Mouse (Mus musculus): ENCODE measurements around the gene B3gnt2. TPM values are rescaled to one million over a fixed set of nuclear protein-coding genes. Genes with fewer than 3 reads are reported as not detected.
A peak's percentile ranks its signal among the peaks of the same experiment; 100 is the strongest.

The B3gnt2 gene
- polyA plus RNA-seq, 1 experiment from 2014 or later, result 2.3 TPM

GRCm38 (mm10) chr11:22839456-22839855, 21.3 kb downstream of the B3gnt2 start:
- H3K27me3 ChIP-seq, result no peaks in the 10 kb centered on the region
- no peak for ATAC-seq (replicated peaks)
- H3K36me3 ChIP-seq, result no peaks in the 10 kb centered on the region
- no peak overlapping the region for H3K4me3 ChIP-seq
- 61% methylated on average over 3 of the region's 3 CpGs for WGBS
- H3K4me1 ChIP-seq, result no peaks in the 10 kb centered on the region
- H3K9ac ChIP-seq (replicated peaks), result no peak overlapping the region
- H3K27ac ChIP-seq (replicated peaks), result no peak overlapping the region
- no peak overlapping the region for H3K4me2 ChIP-seq (replicated peaks)
- no peaks in the 10 kb centered on the region for H3K9me3 ChIP-seq

- H3K9me3 ChIP-seq, result no peaks in the 10 kb centered on the region
Measured at GRCm38 (mm10) chr11:22838361-22838760, 22.4 kb downstream of the B3gnt2 start.

GRCm38 (mm10) chr11:22836269-22836668, 24.5 kb downstream of the B3gnt2 start:
- H3K4me2 ChIP-seq (replicated peaks), result no peak overlapping the region
- WGBS, result 88% methylated on average over 10 of the region's 10 CpGs
- no peaks in the 10 kb centered on the region for H3K27me3 ChIP-seq
- no peaks in the 10 kb centered on the region for H3K9me3 ChIP-seq
- no peak overlapping the region for H3K4me3 ChIP-seq
- no peaks in the 10 kb centered on the region for H3K4me1 ChIP-seq
- H3K27ac ChIP-seq (replicated peaks), result no peak overlapping the region
- H3K9ac ChIP-seq (replicated peaks), result no peak overlapping the region
- no peaks in the 10 kb centered on the region for H3K36me3 ChIP-seq
- no peak for ATAC-seq (replicated peaks)

More at GRCm38 (mm10) chr11:22838361-22838760, 22.4 kb downstream of the B3gnt2 start:
- Histone ChIP-seq H3K4me3 (no peak overlapping the region), H3K27me3 (no peaks in the 10 kb centered on the region), H3K4me2 (replicated peaks) (no peak overlapping the region), H3K4me1 (no peaks in the 10 kb centered on the region), H3K27ac (replicated peaks) (no peak overlapping the region), H3K9ac (replicated peaks) (no peak overlapping the region), H3K36me3 (no peaks in the 10 kb centered on the region)
- no peak for ATAC-seq (replicated peaks)
- 77% methylated on average over 1 of the region's 1 CpGs for WGBS

GRCm38 (mm10) chr11:22832600-22832999, 28.2 kb downstream of the B3gnt2 start:
- Histone ChIP-seq H3K4me1 (no peaks in the 10 kb centered on the region), H3K4me2 (replicated peaks) (no peak overlapping the region), H3K27ac (replicated peaks) (no peak overlapping the region), H3K36me3 (no peaks in the 10 kb centered on the region), H3K4me3 (no peak overlapping the region), H3K9ac (replicated peaks) (no peak overlapping the region), H3K9me3 (no peaks in the 10 kb centered on the region), H3K27me3 (no peaks in the 10 kb centered on the region)
- 87% methylated on average over 4 of the region's 4 CpGs for WGBS
- no peak for ATAC-seq (replicated peaks)

- no peak for ATAC-seq (replicated peaks)
- no peak overlapping the region for H3K4me2 ChIP-seq (replicated peaks)
- no peak overlapping the region for H3K27ac ChIP-seq (replicated peaks)
- no peaks in the 10 kb centered on the region for H3K9me3 ChIP-seq
- no peaks in the 10 kb centered on the region for H3K27me3 ChIP-seq
- no peak overlapping the region for H3K9ac ChIP-seq (replicated peaks)
- H3K4me1 ChIP-seq, result no peaks in the 10 kb centered on the region
- no peaks in the 10 kb centered on the region for H3K36me3 ChIP-seq
- WGBS, result 91% methylated on average over 11 of the region's 11 CpGs
- H3K4me3 ChIP-seq, result no peak overlapping the region
Measured at GRCm38 (mm10) chr11:22831916-22832315, 28.8 kb downstream of the B3gnt2 start.

- H3K9ac ChIP-seq (replicated peaks), result no peak overlapping the region
- H3K36me3 ChIP-seq, result no peaks in the 10 kb centered on the region
- no peaks in the 10 kb centered on the region for H3K9me3 ChIP-seq
- no peak overlapping the region for H3K4me2 ChIP-seq (replicated peaks)
- no peaks in the 10 kb centered on the region for H3K4me1 ChIP-seq
- no peaks in the 10 kb centered on the region for H3K27me3 ChIP-seq
- WGBS, result 74% methylated on average over 6 of the region's 6 CpGs
- no peak for ATAC-seq (replicated peaks)
- no peak overlapping the region for H3K27ac ChIP-seq (replicated peaks)
- H3K4me3 ChIP-seq, result no peak overlapping the region
Measured at GRCm38 (mm10) chr11:22830684-22831083, 30.1 kb downstream of the B3gnt2 start.

GRCm38 (mm10) chr11:22830179-22830611, 30.6 kb downstream of the B3gnt2 start:
- ATAC-seq (replicated peaks), result no peak

GRCm38 (mm10) chr11:22828988-22829632, 31.7 kb downstream of the B3gnt2 start:
- Histone ChIP-seq H3K36me3 (no peaks in the 10 kb centered on the region), H3K4me2 (replicated peaks) (no peak overlapping the region), H3K27me3 (no peaks in the 10 kb centered on the region), H3K9ac (replicated peaks) (no peak overlapping the region), H3K27ac (replicated peaks) (no peak overlapping the region), H3K9me3 (no peaks in the 10 kb centered on the region), H3K4me3 (no peak overlapping the region), H3K4me1 (no peaks in the 10 kb centered on the region)
- 89% methylated on average over 15 of the region's 15 CpGs for WGBS
- ATAC-seq (replicated peaks), result peak; percentile 51; the same call in 1 of the 2 replicates

More at GRCm38 (mm10) chr11:22830179-22830611, 30.6 kb downstream of the B3gnt2 start:
- no peaks in the 10 kb centered on the region for H3K36me3 ChIP-seq
- no peak overlapping the region for H3K9ac ChIP-seq (replicated peaks)
- H3K27ac ChIP-seq (replicated peaks), result no peak overlapping the region
- no peaks in the 10 kb centered on the region for H3K27me3 ChIP-seq
- H3K9me3 ChIP-seq, result no peaks in the 10 kb centered on the region
- no peaks in the 10 kb centered on the region for H3K4me1 ChIP-seq
- no peak overlapping the region for H3K4me2 ChIP-seq (replicated peaks)
- no peak overlapping the region for H3K4me3 ChIP-seq
- WGBS, result 48% methylated on average over 5 of the region's 5 CpGs

GRCm38 (mm10) chr11:22827514-22828080, 33.2 kb downstream of the B3gnt2 start:
- no peak for ATAC-seq (replicated peaks)
- 86% methylated on average over 4 of the region's 4 CpGs for WGBS
- H3K4me3 ChIP-seq, result no peak overlapping the region

GRCm38 (mm10) chr11:22826665-22827064, 34.1 kb downstream of the B3gnt2 start:
- no peaks in the 10 kb centered on the region for H3K36me3 ChIP-seq
- no peaks in the 10 kb centered on the region for H3K4me1 ChIP-seq
- H3K27ac ChIP-seq (replicated peaks), result no peak overlapping the region
- no peak overlapping the region for H3K4me2 ChIP-seq (replicated peaks)
- H3K9me3 ChIP-seq, result no peaks in the 10 kb centered on the region
- no peaks in the 10 kb centered on the region for H3K27me3 ChIP-seq
- ATAC-seq (replicated peaks), result no peak
- no peak overlapping the region for H3K4me3 ChIP-seq
- no peak overlapping the region for H3K9ac ChIP-seq (replicated peaks)
- 85% methylated on average over 6 of the region's 6 CpGs for WGBS

More at GRCm38 (mm10) chr11:22827514-22828080, 33.2 kb downstream of the B3gnt2 start:
- Histone ChIP-seq H3K36me3 (no peaks in the 10 kb centered on the region), H3K4me1 (no peaks in the 10 kb centered on the region), H3K9ac (replicated peaks) (no peak overlapping the region), H3K27ac (replicated peaks) (no peak overlapping the region), H3K27me3 (no peaks in the 10 kb centered on the region), H3K9me3 (no peaks in the 10 kb centered on the region), H3K4me2 (replicated peaks) (no peak overlapping the region)

GRCm38 (mm10) chr11:22826051-22826450, 34.7 kb downstream of the B3gnt2 start:
- no peaks in the 10 kb centered on the region for H3K27me3 ChIP-seq
- no peaks in the 10 kb centered on the region for H3K4me1 ChIP-seq
- H3K9ac ChIP-seq (replicated peaks), result no peak overlapping the region
- no peaks in the 10 kb centered on the region for H3K9me3 ChIP-seq
- ATAC-seq (replicated peaks), result no peak
- no peak overlapping the region for H3K4me2 ChIP-seq (replicated peaks)
- H3K27ac ChIP-seq (replicated peaks), result no peak overlapping the region
- H3K36me3 ChIP-seq, result no peaks in the 10 kb centered on the region
- 94% methylated on average over 14 of the region's 14 CpGs for whole genome bisulfite sequencing
- H3K4me3 ChIP-seq, result no peak overlapping the region

- Histone ChIP-seq H3K27ac (replicated peaks) (no peak overlapping the region), H3K9ac (replicated peaks) (no peak overlapping the region), H3K4me3 (no peak overlapping the region), H3K9me3 (no peaks in the 10 kb centered on the region), H3K4me2 (replicated peaks) (no peak overlapping the region), H3K4me1 (no peaks in the 10 kb centered on the region), H3K36me3 (no peaks in the 10 kb centered on the region), H3K27me3 (no peaks in the 10 kb centered on the region)
- no peak for ATAC-seq (replicated peaks)
- WGBS, result 91% methylated on average over 1 of the region's 1 CpGs
Measured at GRCm38 (mm10) chr11:22825548-22825947, 35.2 kb downstream of the B3gnt2 start.
